Mouse (Mus musculus): ENCODE results near the gene Car15. TPM values are rescaled to one million over a fixed set of nuclear protein-coding genes. Genes with fewer than 3 reads are reported as not detected.

Gene Car15
- polyA plus RNA-seq, 1 experiment from 2014 or later = 3.3 TPM

GRCm38 (mm10) chr16:17865293-17865692, 27.1 kb upstream of the Car15 start:
- no peak overlapping the region for H3K4me3 ChIP-seq (ENCODE audit: low read depth, low read length)
- WGBS = 95% methylated on average over 2 of the region's 2 CpGs
- no peak overlapping the region for H3K27ac ChIP-seq (ENCODE audit: low read length)
- H3K27me3 ChIP-seq (ENCODE audit: control insufficient read depth, insufficient read depth, low read depth, low read length) = no peaks in the 10 kb centered on the region
- no peak for ATAC-seq
- peaks cover 4% of the 10 kb centered on the region for H3K36me3 ChIP-seq (ENCODE audit: control insufficient read depth, insufficient read depth, low read length)
- H3K9ac ChIP-seq (ENCODE audit: low read depth, low read length) = no peak overlapping the region
- H3K4me2 ChIP-seq (ENCODE audit: low read length) = no peak overlapping the region
- no peaks in the 10 kb centered on the region for H3K9me3 ChIP-seq (replicated peaks; ENCODE audit: control insufficient read depth, low read length, poor library complexity, severe bottlenecking)
- 0 out of 2 replicates have a peak, but pooled peaks cover 6% of the 10 kb centered on the region for H3K4me1 ChIP-seq (ENCODE audit: control insufficient read depth, insufficient read depth, low read length)

GRCm38 (mm10) chr16:17858592-17858991, 20.4 kb upstream of the Car15 start:
- ATAC-seq = no peak
- H3K27me3 ChIP-seq (ENCODE audit: control insufficient read depth, insufficient read depth, low read depth, low read length) = no peaks in the 10 kb centered on the region
- H3K4me2 ChIP-seq (ENCODE audit: low read length) = no peak overlapping the region
- 0 out of 2 replicates have a peak, but pooled peaks cover 6% of the 10 kb centered on the region for H3K4me1 ChIP-seq (ENCODE audit: control insufficient read depth, insufficient read depth, low read length)
- H3K4me3 ChIP-seq (ENCODE audit: low read depth, low read length) = no peak overlapping the region
- no peak overlapping the region for H3K27ac ChIP-seq (ENCODE audit: low read length)
- no peak overlapping the region for H3K9ac ChIP-seq (ENCODE audit: low read depth, low read length)
- no peaks in the 10 kb centered on the region for H3K9me3 ChIP-seq (replicated peaks; ENCODE audit: control insufficient read depth, low read length, poor library complexity, severe bottlenecking)
- H3K36me3 ChIP-seq (ENCODE audit: control insufficient read depth, insufficient read depth, low read length) = peaks cover 25% of the 10 kb centered on the region

GRCm38 (mm10) chr16:17857157-17857556, 19.0 kb upstream of the Car15 start:
- H3K9ac ChIP-seq (ENCODE audit: low read depth, low read length) = no peak overlapping the region
- H3K9me3 ChIP-seq (replicated peaks; ENCODE audit: control insufficient read depth, low read length, poor library complexity, severe bottlenecking) = no peaks in the 10 kb centered on the region
- no peak overlapping the region for H3K4me2 ChIP-seq (ENCODE audit: low read length)
- WGBS = 91% methylated on average over 7 of the region's 7 CpGs
- peaks cover 31% of the 10 kb centered on the region for H3K36me3 ChIP-seq (ENCODE audit: control insufficient read depth, insufficient read depth, low read length)
- ATAC-seq = no peak
- H3K4me1 ChIP-seq (ENCODE audit: control insufficient read depth, insufficient read depth, low read length) = 0 out of 2 replicates have a peak, but pooled peaks cover 3% of the 10 kb centered on the region
- no peaks in the 10 kb centered on the region for H3K27me3 ChIP-seq (ENCODE audit: control insufficient read depth, insufficient read depth, low read depth, low read length)
- H3K27ac ChIP-seq (ENCODE audit: low read length) = no peak overlapping the region
- H3K4me3 ChIP-seq (ENCODE audit: low read depth, low read length) = no peak overlapping the region

- no peak overlapping the region for H3K4me3 ChIP-seq (ENCODE audit: low read depth, low read length)
- WGBS = 88% methylated on average over 2 of the region's 2 CpGs
- H3K36me3 ChIP-seq (ENCODE audit: control insufficient read depth, insufficient read depth, low read length) = peaks cover 33% of the 10 kb centered on the region
- no peaks in the 10 kb centered on the region for H3K27me3 ChIP-seq (ENCODE audit: control insufficient read depth, insufficient read depth, low read depth, low read length)
- no peak for ATAC-seq
- H3K27ac ChIP-seq (ENCODE audit: low read length) = no peak overlapping the region
- H3K9me3 ChIP-seq (replicated peaks; ENCODE audit: control insufficient read depth, low read length, poor library complexity, severe bottlenecking) = no peaks in the 10 kb centered on the region
- no peaks in the 10 kb centered on the region for H3K4me1 ChIP-seq (ENCODE audit: control insufficient read depth, insufficient read depth, low read length)
- no peak overlapping the region for H3K9ac ChIP-seq (ENCODE audit: low read depth, low read length)
- no peak overlapping the region for H3K4me2 ChIP-seq (ENCODE audit: low read length)
These were observed 15.1 kb upstream of the Car15 start for GRCm38 (mm10) chr16:17853263-17853662.

- H3K9ac ChIP-seq (ENCODE audit: low read depth, low read length) = no peak overlapping the region
- ATAC-seq = no peak
- H3K9me3 ChIP-seq (replicated peaks; ENCODE audit: control insufficient read depth, low read length, poor library complexity, severe bottlenecking) = no peaks in the 10 kb centered on the region
- H3K36me3 ChIP-seq (ENCODE audit: control insufficient read depth, insufficient read depth, low read length) = peaks cover 31% of the 10 kb centered on the region
- H3K4me2 ChIP-seq (ENCODE audit: low read length) = no peak overlapping the region
- H3K4me3 ChIP-seq (ENCODE audit: low read depth, low read length) = no peak overlapping the region
- no peaks in the 10 kb centered on the region for H3K27me3 ChIP-seq (ENCODE audit: control insufficient read depth, insufficient read depth, low read depth, low read length)
- WGBS = 98% methylated on average over 1 of the region's 1 CpGs
- no peaks in the 10 kb centered on the region for H3K4me1 ChIP-seq (ENCODE audit: control insufficient read depth, insufficient read depth, low read length)
- H3K27ac ChIP-seq (ENCODE audit: low read length) = no peak overlapping the region
These were observed 13.7 kb upstream of the Car15 start for GRCm38 (mm10) chr16:17851860-17852259.

- WGBS = 96% methylated on average over 5 of the region's 5 CpGs
- Histone ChIP-seq H3K4me3 (ENCODE audit: low read depth, low read length) (no peak overlapping the region), H3K9me3 (replicated peaks; ENCODE audit: control insufficient read depth, low read length, poor library complexity, severe bottlenecking) (no peaks in the 10 kb centered on the region), H3K36me3 (ENCODE audit: control insufficient read depth, insufficient read depth, low read length) (peaks cover 28% of the 10 kb centered on the region), H3K27me3 (ENCODE audit: control insufficient read depth, insufficient read depth, low read depth, low read length) (no peaks in the 10 kb centered on the region), H3K27ac (ENCODE audit: low read length) (no peak overlapping the region), H3K4me2 (ENCODE audit: low read length) (no peak overlapping the region), H3K4me1 (ENCODE audit: control insufficient read depth, insufficient read depth, low read length) (no peaks in the 10 kb centered on the region), H3K9ac (ENCODE audit: low read depth, low read length) (no peak overlapping the region)
- no peak for ATAC-seq
These were observed 13.2 kb upstream of the Car15 start for GRCm38 (mm10) chr16:17851331-17851730.

GRCm38 (mm10) chr16:17849486-17849885, 11.3 kb upstream of the Car15 start:
- 89% methylated on average over 6 of the region's 6 CpGs for WGBS
- peaks cover 36% of the 10 kb centered on the region for H3K36me3 ChIP-seq (ENCODE audit: control insufficient read depth, insufficient read depth, low read length)

GRCm38 (mm10) chr16:17848928-17849327, 10.8 kb upstream of the Car15 start:
- peak; percentile 68 for ATAC-seq
- Histone ChIP-seq H3K27me3 (ENCODE audit: control insufficient read depth, insufficient read depth, low read depth, low read length) (no peaks in the 10 kb centered on the region), H3K4me2 (ENCODE audit: low read length) (no peak overlapping the region), H3K36me3 (ENCODE audit: control insufficient read depth, insufficient read depth, low read length) (peaks cover 34% of the 10 kb centered on the region), H3K4me1 (ENCODE audit: control insufficient read depth, insufficient read depth, low read length) (no peaks in the 10 kb centered on the region), H3K9me3 (replicated peaks; ENCODE audit: control insufficient read depth, low read length, poor library complexity, severe bottlenecking) (no peaks in the 10 kb centered on the region), H3K27ac (ENCODE audit: low read length) (peak overlapping the region; percentile 59), H3K9ac (ENCODE audit: low read depth, low read length) (0 out of 2 replicates have a peak overlapping the region, but pooled peaks have one; percentile 18), H3K4me3 (ENCODE audit: low read depth, low read length) (no peak overlapping the region)
- 23% methylated on average over 1 of the region's 1 CpGs for WGBS

More at GRCm38 (mm10) chr16:17849486-17849885, 11.3 kb upstream of the Car15 start:
- no peak overlapping the region for H3K27ac ChIP-seq (ENCODE audit: low read length)
- 0 out of 2 replicates have a peak, but pooled peaks have one; percentile 40 for ATAC-seq
- H3K4me2 ChIP-seq (ENCODE audit: low read length) = no peak overlapping the region
- no peak overlapping the region for H3K9ac ChIP-seq (ENCODE audit: low read depth, low read length)
- H3K4me3 ChIP-seq (ENCODE audit: low read depth, low read length) = no peak overlapping the region
- no peaks in the 10 kb centered on the region for H3K4me1 ChIP-seq (ENCODE audit: control insufficient read depth, insufficient read depth, low read length)
- no peaks in the 10 kb centered on the region for H3K27me3 ChIP-seq (ENCODE audit: control insufficient read depth, insufficient read depth, low read depth, low read length)
- H3K9me3 ChIP-seq (replicated peaks; ENCODE audit: control insufficient read depth, low read length, poor library complexity, severe bottlenecking) = no peaks in the 10 kb centered on the region

- Histone ChIP-seq H3K4me3 (ENCODE audit: low read depth, low read length) (no peak overlapping the region), H3K4me2 (ENCODE audit: low read length) (no peak overlapping the region), H3K9me3 (replicated peaks; ENCODE audit: control insufficient read depth, low read length, poor library complexity, severe bottlenecking) (no peaks in the 10 kb centered on the region), H3K27ac (ENCODE audit: low read length) (peak overlapping the region; percentile 59), H3K9ac (ENCODE audit: low read depth, low read length) (0 out of 2 replicates have a peak overlapping the region, but pooled peaks have one; percentile 18), H3K27me3 (ENCODE audit: control insufficient read depth, insufficient read depth, low read depth, low read length) (no peaks in the 10 kb centered on the region), H3K36me3 (ENCODE audit: control insufficient read depth, insufficient read depth, low read length) (peaks cover 33% of the 10 kb centered on the region), H3K4me1 (ENCODE audit: control insufficient read depth, insufficient read depth, low read length) (no peaks in the 10 kb centered on the region)
- ATAC-seq = peak; percentile 22; the same call in 1 of the 2 replicates
- 91% methylated on average over 6 of the region's 6 CpGs for WGBS
These were observed 10.3 kb upstream of the Car15 start for GRCm38 (mm10) chr16:17848431-17848830.
